Mouse (Mus musculus): ENCODE data around the gene Tkfc. TPM values are rescaled to one million over a fixed set of nuclear protein-coding genes. Genes with fewer than 3 reads are reported as not detected.

Gene Tkfc
- 6.0 TPM in 2 replicates for polyA plus RNA-seq (2012)

DNA sequence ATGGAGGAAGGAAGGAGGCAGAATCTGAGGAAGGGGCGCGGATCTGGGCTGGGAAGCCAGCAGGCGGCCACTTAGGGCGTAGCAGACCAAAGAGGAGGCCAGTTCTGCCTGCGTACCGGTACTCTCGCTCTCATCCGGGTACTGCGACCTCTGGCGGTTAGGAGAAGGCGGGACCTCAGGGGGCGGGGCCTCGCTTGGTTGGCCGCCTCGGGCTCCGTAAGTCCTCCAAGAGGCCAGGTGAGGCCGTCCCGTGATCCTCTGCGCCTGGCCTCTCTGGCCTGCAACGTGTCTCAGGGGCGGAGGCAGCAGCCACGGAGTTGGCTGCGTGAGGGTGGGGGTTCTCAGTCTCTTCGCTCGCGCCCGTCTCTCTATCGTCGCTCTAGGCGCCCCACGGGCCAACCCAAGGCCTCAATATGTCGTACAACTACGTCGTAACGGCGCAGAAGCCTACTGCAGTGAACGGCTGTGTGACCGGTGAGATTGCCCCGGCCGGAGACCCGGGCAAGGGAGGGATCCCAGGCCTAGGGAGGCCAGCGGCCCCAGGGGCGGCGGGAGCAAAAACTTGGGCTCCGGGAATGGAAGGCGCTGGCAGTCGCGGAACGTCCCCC, at the start of gene Tkfc, which contains the start of gene Ddb1:
Gene Tkfc, minus strand, starts transcription at position 362 of the 608 bp plus-strand sequence.
Gene Ddb1, plus strand, starts transcription at position 35 of the 608 bp plus-strand sequence.

DNA sequence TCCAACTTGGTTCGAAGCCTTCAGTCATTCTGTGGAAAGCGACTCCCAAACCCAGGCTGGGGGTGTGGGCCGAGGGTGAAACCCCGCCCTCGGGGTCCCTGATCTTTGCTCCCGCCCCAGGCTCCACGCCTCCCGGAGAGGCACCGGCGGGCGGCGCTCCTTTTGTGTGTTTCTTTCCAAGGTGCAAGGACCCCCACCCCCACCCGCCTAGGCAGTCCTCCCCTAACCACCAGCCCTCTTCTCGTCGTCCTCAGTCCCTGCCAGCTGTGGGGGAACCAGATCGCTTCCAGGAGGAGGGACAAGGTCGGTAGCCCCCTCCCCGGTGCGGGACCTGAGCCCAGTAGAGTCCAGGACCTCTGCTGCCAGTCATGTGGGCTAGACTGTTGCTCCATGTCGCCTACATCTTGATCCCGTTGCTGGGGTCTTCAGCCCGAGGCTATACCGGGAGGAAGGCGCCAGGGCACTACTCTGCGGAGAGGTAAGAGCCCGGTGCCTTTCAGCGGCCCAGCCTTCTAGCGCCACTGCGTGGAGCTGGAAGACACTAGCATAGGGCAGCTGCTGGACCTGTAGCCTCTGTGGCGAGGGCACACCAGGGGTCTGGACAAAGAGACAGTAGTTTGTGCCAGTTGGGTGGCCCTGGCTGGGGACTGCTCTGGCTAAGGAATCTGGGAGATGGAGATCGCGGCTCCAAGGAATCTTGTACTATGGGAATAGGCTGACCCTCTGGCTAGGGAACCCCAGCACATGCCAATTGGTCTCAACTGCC, 28.8 kb upstream of the Tkfc start, which contains the start of gene Vwce:
Gene Vwce, plus strand, starts transcription at position 108 of the 766 bp plus-strand sequence.

DNA sequence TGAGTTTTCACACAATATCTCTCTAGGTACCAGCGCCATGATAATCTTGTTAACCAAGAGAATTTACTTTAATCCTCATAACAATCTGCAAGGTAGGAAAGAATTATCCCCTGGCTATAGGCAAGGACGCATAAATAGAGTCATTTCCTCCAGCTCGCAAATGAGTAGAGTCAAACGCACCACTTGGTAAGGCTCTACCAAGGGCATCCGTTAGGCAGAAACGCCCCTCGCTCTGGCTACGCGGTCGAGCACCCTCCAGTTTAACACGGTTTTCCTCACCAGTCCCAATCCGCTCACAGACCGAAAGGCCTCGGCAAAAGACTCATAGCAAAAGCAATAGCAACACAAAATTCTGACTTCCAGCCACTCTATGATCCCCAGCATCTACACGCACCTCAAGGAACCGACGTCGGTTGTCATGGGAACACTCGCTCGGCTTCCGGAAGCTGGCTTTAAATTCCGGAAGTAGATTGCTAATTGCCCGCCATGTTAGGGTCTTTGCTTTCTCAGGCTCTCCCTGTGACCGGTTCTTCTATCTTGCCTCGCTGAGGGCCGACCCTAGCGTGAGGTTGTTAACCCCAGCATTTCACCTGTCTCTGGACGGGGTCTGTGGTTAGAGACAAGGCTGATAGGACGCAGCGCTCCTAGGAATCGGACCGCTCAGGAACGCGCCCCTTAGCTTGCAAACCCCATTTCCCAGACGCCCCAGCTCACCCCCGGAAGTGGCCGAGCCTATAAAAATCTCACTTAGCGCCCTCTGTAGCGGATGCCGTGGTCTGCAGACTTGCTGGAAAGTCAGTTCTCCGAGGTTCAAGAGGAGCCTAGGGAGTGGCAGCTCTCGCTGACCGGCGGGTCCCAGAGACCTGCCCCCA, 28.5 kb downstream of the Tkfc start, which contains the start of the genes Cyb561a3 and Tmem138:
Gene Cyb561a3, plus strand, starts transcription at position 483 of the 872 bp plus-strand sequence.
Gene Tmem138, minus strand, starts transcription at position 673 of the 872 bp plus-strand sequence.

DNA sequence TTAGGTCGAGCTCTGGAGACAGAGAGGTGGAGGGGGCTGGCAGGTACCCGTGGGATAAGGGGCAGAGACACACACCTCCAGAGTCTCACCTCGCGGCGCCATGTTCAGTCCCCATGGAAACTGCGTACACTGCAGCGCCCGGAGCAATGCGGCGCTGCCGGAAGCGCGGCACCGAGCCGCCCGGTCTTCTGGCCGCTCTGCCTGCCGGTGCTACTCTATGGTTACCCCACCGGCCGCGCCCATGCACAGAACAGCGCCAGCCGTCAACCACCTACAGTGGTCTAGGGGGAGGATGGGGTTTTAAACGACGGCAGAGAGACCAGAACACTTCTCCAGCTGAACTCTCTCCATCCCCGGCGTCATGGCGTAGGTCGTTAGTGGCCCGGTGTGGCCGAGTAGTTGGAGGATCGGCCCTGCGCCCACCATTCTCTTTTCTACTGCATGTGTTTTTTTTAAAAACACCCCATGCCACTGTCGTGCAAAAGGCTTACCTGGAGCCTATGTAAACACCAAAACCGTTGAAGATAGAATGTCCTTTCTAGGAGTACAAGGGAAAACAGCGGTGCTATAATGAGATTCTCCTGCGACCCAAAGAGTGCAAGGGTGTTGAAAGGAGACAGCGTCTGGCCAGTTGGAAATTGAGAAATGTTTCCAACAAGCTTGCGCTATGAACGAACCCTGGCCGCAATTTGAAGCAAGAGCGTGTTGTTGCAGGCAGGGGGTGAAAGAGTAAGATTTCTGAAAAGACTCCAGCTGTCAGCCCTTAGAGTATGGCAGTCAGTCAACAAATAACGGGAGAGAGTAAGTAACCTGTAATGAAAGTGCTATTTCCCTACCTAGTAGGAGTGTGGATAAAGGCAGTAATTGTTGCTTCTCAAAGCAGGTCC, 49.6 kb downstream of the Tkfc start, which contains the start of gene Tmem216:
Gene Tmem216, minus strand, starts transcription at position 615 of the 887 bp plus-strand sequence.

Other genes starting within 250 kb of the Tkfc start
- gene Syt7, start 216.6 kb downstream of the Tkfc start, polyA plus RNA-seq (2012), result 0.04 TPM in 1 of 2 replicates, not detected in the other
- gene Lrrc10b, start 148.2 kb downstream of the Tkfc start, polyA plus RNA-seq (2012), result 0.15 and 0.65 TPM in 2 replicates
- gene Ppp1r32, start 122.7 kb downstream of the Tkfc start, polyA plus RNA-seq (2012), result 0.28 and 0.36 TPM in 2 replicates
- gene Cpsf7, start 80.4 kb downstream of the Tkfc start, polyA plus RNA-seq (2012), result 62.2 and 67.2 TPM in 2 replicates
- 3.7 and 4.1 TPM in 2 replicates for gene Sdhaf2, start 79.5 kb downstream of the Tkfc start, polyA plus RNA-seq (2012)
- 2.2 and 2.6 TPM in 2 replicates for gene Tmem216, start 49.4 kb downstream of the Tkfc start, polyA plus RNA-seq (2012)
- gene Cyb561a3, start 28.5 kb downstream of the Tkfc start, polyA plus RNA-seq (2012), result 11.6 and 15.2 TPM in 2 replicates
- 4.8 and 5.1 TPM in 2 replicates for gene Tmem138, start 28.3 kb downstream of the Tkfc start, polyA plus RNA-seq (2012)
- 25.0 and 30.9 TPM in 2 replicates for gene Ddb1, start 327 bp downstream of the Tkfc start, polyA plus RNA-seq (2012)
- gene Vwce, start 28.6 kb upstream of the Tkfc start, polyA plus RNA-seq (2012), result 0.22 TPM in 2 replicates
- gene Pga5, start 72.4 kb upstream of the Tkfc start, polyA plus RNA-seq (2012), result not detected in 2 replicates
- 104 and 113 TPM in 2 replicates for gene Vps37c, start 83.1 kb upstream of the Tkfc start, polyA plus RNA-seq (2012)
- gene Cd5, start 133.3 kb upstream of the Tkfc start, polyA plus RNA-seq (2012), result 0.34 and 0.37 TPM in 2 replicates
- gene Cd6, start 224.4 kb upstream of the Tkfc start, polyA plus RNA-seq (2012), result 1.1 and 1.6 TPM in 2 replicates
- gene Slc15a3, start 234.1 kb upstream of the Tkfc start, polyA plus RNA-seq (2012), result 2.4 and 2.5 TPM in 2 replicates

Data from megakaryocyte-erythroid progenitor cell, adult 5 weeks (primary cell).